Mouse (Mus musculus) lung, postnatal 14 days (tissue): ENCODE measurements around the gene Got2.

Experiments used
- DNase-seq: peaks from one replicate; pipeline ENCODE4 v3.0.0; 2021

Got2 gene

GRCm38 (mm10) chr8:95888285-95889136 is at the start of gene Got2:
Got2 (minus strand) TSS chr8:95888547.
- DNase-seq, result peak; percentile 92

- DNase-seq, result no peak
Observed at GRCm38 (mm10) chr8:95932841-95933240, 44.5 kb upstream of the Got2 start.

- no peak for DNase-seq
Observed at GRCm38 (mm10) chr8:95929821-95930220, 41.5 kb upstream of the Got2 start.

- no peak for DNase-seq
Observed at GRCm38 (mm10) chr8:95916106-95916505, 27.8 kb upstream of the Got2 start.

- peak; percentile 81 for DNase-seq
Observed at GRCm38 (mm10) chr8:95914905-95915643, 26.7 kb upstream of the Got2 start.

GRCm38 (mm10) chr8:95911240-95911639 is 22.9 kb upstream of the Got2 start:
- DNase-seq, result no peak

- DNase-seq, result no peak
Observed at GRCm38 (mm10) chr8:95907885-95908284, 19.5 kb upstream of the Got2 start.

- DNase-seq, result no peak
Observed at GRCm38 (mm10) chr8:95906738-95907137, 18.4 kb upstream of the Got2 start.

GRCm38 (mm10) chr8:95901864-95902263 is 13.5 kb upstream of the Got2 start:
- no peak for DNase-seq

GRCm38 (mm10) chr8:95893701-95894100 is 5.4 kb upstream of the Got2 start:
- no peak for DNase-seq

- DNase-seq, result peak; percentile 74
Observed at GRCm38 (mm10) chr8:95887578-95888284, 616 bp downstream of the Got2 start.

GRCm38 (mm10) chr8:95886647-95887577 is 1.4 kb downstream of the Got2 start:
- DNase-seq, result peak; percentile 21

- no peak for DNase-seq
Observed at GRCm38 (mm10) chr8:95885966-95886365, 2.4 kb downstream of the Got2 start.

GRCm38 (mm10) chr8:95885271-95885841 is 3.0 kb downstream of the Got2 start:
- no peak for DNase-seq

- DNase-seq, result no peak
Observed at GRCm38 (mm10) chr8:95884491-95884890, 3.9 kb downstream of the Got2 start.

- no peak for DNase-seq
Observed at GRCm38 (mm10) chr8:95882191-95882590, 6.2 kb downstream of the Got2 start.

- DNase-seq, result no peak
Observed at GRCm38 (mm10) chr8:95881576-95881975, 6.8 kb downstream of the Got2 start.

GRCm38 (mm10) chr8:95879823-95880222 is 8.5 kb downstream of the Got2 start:
- DNase-seq, result no peak

- DNase-seq, result peak; percentile 55
Observed at GRCm38 (mm10) chr8:95878176-95878962, 10.0 kb downstream of the Got2 start.

GRCm38 (mm10) chr8:95875270-95875669 is 13.1 kb downstream of the Got2 start:
- no peak for DNase-seq

- no peak for DNase-seq
Observed at GRCm38 (mm10) chr8:95871690-95872089, 16.7 kb downstream of the Got2 start.
